Mouse (Mus musculus): ENCODE results near the gene Fam131c.

Gene Fam131c

DNA sequence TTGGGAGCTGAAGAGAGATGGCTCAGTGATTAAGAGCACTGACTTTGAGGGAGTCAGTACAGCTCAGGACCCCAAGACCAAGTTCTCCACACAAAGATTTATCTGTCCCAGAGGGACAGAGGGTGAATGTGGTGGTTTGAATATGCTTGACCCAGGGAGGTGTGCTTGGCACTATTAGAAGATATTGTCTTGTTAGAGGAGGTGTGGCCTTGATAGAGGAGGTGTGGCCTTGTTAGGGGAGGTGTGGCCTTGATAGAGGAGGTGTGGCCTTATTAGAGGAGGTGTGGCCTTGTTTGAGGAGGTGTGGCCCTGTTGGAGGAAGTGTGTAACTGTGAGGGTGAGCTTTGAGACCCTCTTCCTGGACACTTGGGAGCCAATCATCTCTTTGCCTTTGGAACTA is 10.2 kb upstream of the Fam131c start:
- DNase-seq (ENCODE audit: low read depth, low spot score), result peak; percentile 80

DNA sequence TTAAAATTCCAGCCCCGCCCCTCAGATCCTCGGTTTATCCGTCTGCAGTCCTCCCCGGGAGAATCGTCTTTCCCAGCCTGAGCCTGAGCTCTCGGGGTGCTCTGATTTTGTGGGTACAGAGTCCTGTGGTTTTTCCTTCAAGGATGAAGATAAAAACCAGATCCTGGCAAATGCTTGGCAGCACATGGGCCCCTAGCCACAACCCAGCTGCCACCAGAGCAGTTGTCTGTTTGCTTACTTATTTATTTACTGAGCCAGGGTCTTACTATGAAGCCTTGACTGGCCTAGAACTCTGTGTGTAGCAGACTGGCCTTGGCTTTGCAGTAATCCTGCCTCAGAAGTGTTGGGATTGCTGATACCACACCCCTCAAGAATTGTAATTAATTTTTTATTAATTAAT is 8.8 kb upstream of the Fam131c start:
- DNase-seq (ENCODE audit: low read depth, low spot score), result no peak

DNA sequence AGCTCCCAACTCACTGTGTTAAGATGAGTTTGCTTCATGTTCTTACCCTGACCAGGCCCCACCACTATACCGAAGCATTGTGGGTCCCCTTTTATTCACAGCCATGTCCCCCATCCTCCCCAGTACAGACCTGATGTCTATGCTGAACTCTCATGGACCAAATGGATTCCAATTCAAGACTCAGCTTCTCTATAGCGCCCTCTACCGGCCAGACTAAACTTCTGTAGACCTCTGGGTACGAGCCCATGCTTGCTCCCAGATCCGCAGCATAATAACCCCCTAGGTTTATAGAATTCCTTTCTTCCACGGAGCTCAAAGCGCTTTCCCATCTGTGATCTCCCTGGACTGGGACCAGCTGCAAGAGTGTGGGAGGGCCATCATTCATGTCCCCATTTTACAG is 7.2 kb upstream of the Fam131c start:
- DNase-seq (ENCODE audit: low read depth, low spot score), result peak; percentile 89

DNA sequence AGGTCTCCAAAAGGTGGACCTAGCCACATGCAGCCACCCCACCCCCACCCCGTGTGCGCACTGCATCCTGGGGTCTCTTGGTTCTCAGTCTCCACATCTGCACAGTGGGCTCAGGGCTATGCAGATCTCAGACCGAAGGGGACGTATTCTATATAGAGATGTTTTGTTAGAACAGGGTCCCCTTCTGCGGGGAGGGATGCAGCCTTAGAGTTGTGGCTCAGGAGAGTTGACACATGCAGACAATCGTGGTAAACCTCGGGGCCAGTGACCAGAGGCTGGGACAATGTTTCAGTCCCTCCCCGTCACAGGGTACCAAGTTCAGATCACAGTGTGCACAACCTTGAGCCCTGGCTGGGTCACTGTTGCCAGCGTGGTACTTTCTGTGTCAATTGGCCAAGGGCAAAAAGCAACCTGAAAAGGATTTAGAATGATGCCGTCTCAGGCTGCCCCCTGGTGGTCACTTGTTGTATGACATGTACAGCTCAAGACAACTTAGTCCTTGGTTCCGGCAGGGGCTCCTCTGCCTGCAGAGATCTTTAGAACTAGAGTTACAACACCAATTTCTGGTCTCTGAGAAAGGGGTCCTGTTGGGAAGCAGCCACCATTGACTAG is 5.0 kb upstream of the Fam131c start:
- DNase-seq (ENCODE audit: low read depth, low spot score), result peak; percentile 85

DNA sequence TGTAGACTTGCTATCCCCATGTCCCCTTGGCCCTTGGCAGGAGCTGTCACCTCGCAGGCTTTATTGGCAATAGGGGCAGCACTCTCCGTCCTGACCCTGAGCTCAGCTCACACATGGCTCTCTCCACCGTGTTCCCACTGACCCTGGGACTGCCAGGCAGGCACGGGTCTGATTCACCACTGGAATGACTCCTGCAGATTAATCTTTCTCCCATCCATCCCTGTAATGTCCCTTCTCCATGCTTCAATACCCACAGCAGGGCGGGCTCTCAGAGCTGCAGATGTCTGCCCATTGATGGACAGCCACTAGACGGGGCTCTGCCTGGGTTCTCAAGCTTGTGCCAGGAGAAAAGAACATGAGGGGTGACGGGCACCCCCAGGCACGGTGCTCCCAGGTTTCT is 2.9 kb upstream of the Fam131c start:
- no peak for DNase-seq (ENCODE audit: low read depth, low spot score)

DNA sequence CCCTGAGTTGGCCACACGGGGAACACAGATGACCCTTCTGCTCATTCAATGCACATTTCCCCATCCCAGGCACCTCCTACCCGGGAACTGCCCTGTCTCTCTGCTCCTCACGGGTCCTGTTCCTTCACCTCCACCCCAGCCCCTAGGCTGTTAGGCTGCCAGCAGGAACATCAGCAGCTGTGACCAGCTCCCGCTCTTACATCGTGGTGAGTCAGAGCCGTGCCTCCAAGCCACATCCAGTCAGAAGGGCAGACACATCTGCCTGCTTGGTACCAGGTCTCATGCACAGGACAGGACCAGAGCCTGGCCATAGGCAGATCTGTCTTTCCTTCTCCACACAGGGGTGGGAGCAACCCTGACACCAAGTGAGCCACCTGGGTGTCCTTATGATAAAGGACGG is 2.1 kb upstream of the Fam131c start:
- no peak for DNase-seq (ENCODE audit: low read depth, low spot score)

DNA sequence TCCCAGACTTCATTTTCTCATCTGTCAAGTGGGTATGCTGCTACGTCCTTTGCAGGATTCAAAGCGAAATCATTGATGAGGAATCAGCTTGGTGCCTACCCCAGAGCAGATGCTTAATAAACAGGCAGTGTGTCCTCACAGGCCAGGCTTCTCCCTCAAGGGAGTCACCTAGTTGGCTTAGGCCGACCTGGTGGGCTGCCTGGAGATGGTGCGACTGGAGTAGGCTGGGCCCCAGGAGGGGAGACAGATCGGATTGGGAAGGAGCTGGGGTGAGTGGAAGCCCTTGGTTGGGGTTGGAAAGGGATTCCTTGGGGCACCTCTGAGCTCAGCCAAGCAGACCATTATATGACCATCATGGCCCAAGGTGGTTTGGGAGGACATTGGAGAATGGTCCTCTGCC is 4.4 kb downstream of the Fam131c start:
- no peak for DNase-seq (ENCODE audit: low read depth, low spot score)

DNA sequence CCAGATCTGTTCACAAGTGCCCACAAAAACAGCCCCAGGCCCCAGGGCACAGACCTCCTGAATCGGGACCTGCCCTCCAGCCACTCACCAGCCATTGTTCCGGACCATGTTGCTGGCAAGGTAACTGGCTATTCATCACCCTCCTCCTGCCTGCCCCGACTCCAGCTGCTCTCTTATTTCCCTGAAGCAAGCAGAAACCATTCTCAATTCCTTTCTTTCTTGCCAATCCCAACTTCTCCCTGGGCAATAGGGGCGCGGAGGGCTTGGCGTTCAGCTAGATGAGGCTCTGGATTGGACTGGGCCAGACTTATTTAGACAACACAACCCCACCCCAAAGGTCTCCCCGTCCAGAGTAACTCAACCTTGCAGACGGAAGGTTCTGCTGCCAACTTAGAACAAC is 11.7 kb downstream of the Fam131c start:
- DNase-seq (ENCODE audit: low read depth, low spot score), result no peak

DNA sequence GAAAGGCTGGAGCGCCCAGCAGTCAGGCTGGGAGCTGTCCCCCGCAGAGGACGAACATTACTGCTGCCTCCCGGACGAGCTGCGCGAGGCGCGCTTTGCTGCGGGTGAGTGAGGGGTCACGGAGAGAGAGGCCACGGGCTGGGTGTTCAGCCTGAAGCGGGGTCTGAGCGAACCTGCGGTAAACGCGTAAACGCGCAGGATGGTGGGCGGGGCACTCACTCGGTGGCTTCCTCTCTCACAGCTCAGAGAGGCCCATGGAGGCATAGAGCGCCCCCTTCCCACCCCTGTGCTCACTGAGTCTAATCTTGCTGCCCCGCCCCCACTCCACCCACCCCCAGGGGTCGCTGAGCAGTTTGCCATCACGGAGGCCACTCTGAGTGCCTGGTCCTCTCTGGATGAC is 14.4 kb downstream of the Fam131c start:
- no peak for DNase-seq (ENCODE audit: low read depth, low spot score)

DNA sequence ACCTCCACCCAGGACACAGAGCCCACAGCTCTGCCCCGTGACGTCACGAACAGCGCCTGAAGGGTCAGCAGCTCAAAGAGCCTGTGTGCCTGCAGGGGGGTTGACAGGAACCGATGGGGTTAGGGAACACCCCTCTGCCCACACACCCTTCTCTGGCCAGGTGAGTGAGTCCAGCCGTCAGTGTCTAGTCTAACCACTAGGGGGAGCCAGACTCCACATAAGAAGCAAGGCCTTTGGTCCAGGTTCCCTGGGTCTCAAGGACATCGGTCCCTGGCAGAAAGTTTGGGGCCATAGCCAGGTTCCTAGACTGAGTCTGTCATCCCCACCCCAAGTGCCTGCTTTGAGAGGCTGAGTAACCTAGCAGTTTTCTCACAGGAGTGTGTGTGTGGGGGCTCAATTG is 17.3 kb downstream of the Fam131c start:
- DNase-seq (ENCODE audit: low read depth, low spot score), result peak; percentile 89

DNA sequence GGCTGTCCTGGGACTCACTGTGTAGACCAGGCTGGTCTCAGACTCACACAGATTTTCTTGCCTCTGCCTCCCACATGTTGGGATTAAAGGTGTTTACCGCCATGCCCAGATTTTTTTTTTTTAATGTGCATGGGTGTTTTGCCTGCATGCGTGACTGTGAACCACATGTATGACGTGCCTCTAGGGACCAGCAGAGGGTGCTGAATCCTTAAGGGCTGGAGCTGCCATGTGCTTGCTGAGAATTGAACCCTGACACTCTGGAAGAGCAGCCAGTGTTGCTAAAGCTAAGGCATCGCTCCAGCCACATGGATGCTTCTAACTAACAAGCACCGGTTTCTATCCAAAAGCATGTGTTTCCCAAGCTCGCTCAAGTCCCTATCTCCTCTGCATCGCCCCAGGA is 18.1 kb downstream of the Fam131c start:
- peak; percentile 50 for DNase-seq (ENCODE audit: low read depth, low spot score)

DNA sequence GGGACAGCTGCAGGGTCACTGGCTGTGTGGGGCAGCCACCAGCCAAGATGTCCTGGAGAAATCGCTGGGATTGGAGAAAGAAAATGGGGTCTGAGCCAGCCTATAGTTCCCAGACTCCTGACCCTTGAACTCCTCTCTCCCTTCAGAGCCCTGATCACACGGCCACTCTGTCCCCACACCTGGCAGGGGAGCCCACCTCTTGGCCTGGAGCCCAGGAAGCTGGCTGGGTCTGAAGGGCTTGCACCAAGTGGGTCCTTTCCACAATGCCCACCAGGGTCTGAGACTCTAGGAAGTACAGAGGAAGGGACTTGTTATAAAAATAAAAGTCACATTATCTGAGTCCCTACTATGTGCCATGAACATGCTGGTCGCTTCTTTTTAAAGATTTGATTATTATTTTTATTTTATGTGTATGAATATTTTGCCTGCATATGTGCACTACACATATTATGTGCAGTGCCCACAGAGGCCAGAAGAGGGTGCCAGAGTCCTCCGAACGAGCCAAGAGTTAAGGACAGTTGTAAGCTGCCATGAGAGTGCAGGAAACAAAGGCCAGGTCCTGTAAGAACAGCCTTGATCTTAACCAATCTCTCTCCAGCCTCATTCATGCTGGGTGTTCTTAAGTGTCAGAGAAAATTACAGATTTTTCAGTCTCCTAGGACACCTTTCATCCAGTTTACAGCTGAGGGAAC is 19.2 kb downstream of the Fam131c start:
- DNase-seq (ENCODE audit: low read depth, low spot score), result peak; percentile 83

DNA sequence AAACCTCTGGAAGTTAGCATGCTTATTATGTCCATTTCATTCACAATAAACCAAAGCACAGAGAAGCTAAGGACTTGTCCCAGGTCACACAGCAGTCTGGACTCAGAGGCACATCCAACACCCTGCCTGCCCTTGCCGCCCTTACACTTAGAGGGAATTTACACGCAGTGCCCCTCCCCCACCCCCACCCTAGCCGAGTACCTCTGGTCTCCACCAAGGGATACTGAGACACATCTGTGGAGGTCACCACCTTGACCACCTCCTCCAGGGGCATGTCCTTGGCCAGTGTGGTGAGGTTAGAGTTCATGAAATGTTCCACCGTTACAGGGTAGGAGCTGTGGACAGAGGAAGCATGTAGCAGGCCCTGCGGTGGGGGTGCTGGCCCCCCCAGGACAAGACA is 19.9 kb downstream of the Fam131c start:
- no peak for DNase-seq (ENCODE audit: low read depth, low spot score)

DNA sequence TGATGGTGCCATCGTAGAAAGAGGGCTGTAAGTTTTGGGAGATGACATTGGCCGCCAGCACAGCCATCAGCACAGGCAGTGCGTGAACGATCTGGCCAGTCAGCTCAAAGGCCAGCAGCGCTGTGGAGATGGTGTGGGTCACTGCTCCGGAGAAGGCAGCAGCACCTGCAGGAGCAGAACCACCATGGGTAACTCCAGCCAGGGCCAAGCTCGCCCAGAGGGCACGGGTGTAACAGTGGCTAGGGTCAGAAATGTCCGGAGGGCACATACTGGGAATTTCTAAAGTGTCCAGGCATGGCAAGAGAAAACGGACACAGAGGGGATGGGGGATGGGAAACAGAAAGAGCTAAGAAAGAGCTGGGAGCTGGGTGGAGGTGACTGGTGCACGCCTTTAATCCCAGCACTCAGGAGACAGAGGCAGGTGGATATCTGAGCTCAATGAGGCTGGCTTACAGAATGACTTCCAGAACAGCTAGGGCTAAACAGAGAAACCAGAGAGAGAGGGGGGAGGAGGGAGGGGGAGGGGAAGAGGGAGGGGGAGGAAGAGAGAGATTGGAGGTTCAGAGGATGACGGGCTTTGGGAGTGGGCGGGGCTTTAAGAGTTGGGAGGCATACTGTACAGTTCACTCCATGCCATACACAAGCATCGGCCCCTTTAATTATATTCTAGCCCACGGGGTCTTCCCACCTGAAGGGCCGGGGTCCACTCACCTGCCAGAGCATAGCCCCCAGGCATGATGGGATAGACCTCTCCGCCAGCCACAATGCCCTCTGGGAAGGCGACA is 21.5 kb downstream of the Fam131c start:
- DNase-seq (ENCODE audit: low read depth, low spot score), result peak; percentile 68

DNA sequence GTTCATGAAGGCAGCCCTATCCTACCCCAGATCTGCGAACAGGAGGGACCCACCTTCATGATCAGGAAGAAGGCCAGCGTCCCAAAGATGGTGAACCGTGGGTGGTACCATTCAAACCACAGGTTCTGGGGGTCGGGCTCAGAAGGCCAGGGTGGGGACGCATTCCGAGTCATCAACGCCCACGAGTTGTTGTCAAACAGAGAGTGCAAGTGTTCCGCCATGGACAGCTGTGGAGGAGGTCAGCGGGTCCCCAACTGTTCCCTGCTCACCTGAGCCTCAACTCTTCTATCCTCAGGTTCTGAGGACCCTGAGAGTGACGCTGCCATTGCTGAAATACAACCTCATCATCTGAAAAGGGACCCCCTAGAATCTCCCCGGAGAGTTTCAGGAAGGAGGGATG is 23.3 kb downstream of the Fam131c start:
- DNase-seq (ENCODE audit: low read depth, low spot score), result no peak

DNA sequence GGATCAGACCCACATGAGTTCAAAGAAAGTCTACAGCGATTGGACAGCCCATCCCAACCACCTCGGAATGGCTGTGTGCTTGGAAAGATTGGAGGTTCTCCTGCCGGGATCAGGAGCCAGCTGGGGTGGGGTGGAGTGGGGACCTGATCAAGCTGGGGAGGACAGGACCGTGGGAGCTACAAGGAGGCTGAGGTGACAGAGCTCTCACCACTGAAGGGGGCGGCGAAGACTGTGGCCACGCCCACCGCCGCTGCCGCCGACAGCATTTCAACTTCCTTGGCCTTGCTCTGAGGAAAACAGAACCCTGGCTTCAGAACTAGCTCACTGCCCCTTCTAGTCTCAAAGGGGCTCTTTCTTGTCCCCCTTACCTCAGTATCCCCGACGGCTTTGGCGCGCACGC is 26.7 kb downstream of the Fam131c start:
- DNase-seq (ENCODE audit: low read depth, low spot score), result peak; percentile 74

DNA sequence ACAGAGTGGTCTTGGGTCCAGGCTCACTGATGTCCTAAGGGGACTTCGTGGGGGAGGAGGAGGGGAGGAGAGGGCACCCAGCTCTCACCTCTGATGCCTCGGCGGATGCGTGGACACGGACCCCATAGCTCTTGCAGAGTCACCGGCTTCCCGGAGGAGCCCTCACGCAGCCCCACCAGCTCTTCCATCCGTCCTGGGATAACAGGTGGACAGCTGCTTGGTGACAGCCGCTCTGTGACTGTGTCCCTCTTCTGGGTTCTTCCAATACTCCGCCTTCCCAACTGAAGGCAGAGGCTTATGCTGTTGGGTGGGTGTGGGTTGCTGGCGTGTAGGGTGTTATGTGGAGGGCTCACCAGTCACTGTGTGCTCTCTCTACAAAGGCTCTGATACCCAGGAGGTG is 29.8 kb downstream of the Fam131c start:
- no peak for DNase-seq (ENCODE audit: low read depth, low spot score)

DNA sequence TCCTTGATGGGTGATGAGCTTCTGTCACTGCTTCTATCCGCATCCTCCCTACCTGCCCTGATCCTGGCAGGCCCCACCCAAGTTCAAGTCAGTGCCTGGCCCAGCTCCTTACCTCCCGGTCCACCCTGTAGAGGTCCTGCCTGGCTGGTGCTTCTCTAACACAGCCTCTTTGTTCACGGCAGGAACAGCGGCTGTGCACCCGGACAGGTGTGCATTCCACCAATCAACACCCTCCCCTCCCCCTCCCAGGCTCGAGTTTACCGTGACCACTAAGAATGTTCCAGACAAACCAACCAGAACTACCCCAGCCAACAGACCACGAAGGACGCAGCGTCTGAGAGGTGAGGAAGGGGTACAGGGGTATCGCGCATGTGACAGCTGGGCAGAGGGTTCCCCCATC is 30.5 kb downstream of the Fam131c start, which contains the start of gene Clcnka:
Gene Clcnka, minus strand, starts transcription at position 180 of the 400 bp plus-strand sequence.
- DNase-seq (ENCODE audit: low read depth, low spot score), result no peak

DNA sequence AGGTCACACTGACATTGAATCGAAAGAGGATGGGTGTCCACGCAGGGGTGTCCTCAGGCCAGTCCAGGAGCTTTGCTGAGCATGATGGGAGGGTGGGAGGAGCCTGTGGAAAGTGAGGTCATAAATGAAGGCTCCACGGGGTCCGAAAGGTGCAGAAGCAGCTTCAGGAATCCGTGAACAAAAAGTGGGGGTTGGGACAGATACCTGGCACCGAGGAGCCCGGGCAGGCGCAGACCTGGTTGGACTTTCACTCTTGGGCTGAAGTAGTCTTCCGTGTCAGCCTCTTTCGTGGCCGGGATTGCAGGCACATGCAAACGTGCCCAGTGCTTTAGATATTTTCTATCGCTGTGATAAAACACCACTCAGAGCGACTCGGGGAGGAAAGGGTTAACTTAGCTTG is 32.2 kb downstream of the Fam131c start:
- DNase-seq (ENCODE audit: low read depth, low spot score), result no peak

DNA sequence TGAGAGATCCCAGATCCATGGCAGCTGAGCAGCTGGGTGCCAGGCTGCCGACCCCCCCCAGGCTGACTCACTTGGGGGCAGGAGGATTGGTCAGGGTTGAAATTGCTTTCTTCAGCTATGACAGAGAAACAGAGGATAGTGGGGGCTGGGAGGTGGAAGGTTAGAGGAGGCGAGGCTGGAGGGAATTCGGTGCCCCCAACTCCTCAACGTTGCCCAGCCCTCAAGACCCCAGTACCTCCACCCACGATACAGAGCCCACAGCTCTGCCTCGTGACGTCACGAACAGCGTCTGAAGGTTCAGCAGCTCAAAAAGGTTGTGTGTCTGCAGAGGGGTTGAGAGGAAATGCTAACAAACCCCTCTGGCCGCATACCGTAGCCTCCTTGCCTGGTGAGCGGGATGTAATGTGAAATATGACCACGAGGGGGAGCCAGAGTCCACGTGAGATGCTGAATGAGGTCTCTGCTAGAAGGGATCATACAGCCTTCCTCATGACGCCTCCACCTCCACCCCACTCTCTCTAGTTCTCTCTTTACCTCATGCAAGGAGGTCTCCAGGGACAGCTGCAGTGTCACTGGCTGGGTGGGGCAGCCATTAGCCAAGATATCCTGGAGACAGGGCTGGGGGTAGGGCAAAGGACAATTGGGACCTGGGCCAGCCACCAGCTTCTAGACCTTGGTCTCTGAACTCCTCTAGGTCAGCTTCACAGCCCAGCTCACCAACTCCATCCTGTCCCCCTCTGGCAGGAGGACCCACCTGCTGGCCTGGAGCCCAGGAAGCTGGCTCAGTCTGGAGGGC is 36.7 kb downstream of the Fam131c start:
- DNase-seq (ENCODE audit: low read depth, low spot score), result peak; percentile 88

DNA sequence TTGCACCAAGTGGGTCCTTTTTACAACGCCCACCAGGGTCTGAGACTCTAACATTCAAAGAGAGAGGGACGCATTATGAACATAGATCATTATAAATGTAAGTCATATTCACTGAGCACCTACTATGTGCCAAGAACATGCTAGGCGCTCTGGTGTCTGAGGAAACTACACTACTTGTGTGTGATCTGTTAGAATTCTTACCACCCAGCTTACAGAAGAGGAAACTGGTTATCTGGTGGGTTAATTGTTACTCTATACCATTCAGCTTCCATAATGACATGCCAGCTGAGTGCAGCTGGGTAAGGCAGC is 37.2 kb downstream of the Fam131c start:
- no peak for DNase-seq (ENCODE audit: low read depth, low spot score)
